Mouse (Mus musculus) spleen, postnatal 4 days (tissue): ENCODE measurements around the gene Tmem100.

Source experiments
- DNase-seq, 2 experiments: peaks; one replicate each; pipeline ENCODE4 v3.0.0; 2022; ENCODE audit warnings: low spot score in 2 of 2

Tmem100 gene

DNA sequence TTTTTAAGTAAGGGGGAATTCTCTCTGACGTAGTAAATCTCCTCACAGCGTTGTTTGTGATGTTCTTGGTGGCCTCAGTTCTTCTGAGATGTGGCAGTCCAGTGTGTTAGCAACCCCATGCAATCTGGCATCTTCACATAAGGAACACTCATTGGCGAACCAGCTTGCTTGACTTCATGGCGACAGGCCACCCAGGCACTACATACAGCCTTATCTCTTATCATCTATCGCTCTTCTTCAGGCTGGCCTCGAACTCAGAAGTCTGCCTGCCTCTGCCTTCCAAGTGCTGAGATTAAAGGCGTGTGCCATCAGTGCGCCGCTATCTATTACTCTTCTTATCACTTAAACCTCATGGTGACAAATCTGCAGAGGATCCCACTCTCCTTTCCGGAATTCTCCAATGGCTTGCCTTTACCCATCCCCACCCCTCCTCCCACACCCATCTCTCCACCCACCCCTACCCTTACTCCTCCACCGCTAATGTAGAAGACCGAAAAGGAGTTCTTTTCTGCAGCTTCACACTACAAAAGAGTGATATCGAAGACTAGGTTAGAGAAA is at the start of gene Tmem100:
Gene Tmem100 (plus strand): TSS at position 508 of the 558 bp plus-strand sequence.
- DNase-seq = no peak

- DNase-seq = peak in 1 of 2 experiments; percentile 2
These were observed 47.2 kb upstream of the Tmem100 start for GRCm38 (mm10) chr11:89982918-89983317.

GRCm38 (mm10) chr11:89984436-89984835 is 45.7 kb upstream of the Tmem100 start:
- no peak for DNase-seq

DNA sequence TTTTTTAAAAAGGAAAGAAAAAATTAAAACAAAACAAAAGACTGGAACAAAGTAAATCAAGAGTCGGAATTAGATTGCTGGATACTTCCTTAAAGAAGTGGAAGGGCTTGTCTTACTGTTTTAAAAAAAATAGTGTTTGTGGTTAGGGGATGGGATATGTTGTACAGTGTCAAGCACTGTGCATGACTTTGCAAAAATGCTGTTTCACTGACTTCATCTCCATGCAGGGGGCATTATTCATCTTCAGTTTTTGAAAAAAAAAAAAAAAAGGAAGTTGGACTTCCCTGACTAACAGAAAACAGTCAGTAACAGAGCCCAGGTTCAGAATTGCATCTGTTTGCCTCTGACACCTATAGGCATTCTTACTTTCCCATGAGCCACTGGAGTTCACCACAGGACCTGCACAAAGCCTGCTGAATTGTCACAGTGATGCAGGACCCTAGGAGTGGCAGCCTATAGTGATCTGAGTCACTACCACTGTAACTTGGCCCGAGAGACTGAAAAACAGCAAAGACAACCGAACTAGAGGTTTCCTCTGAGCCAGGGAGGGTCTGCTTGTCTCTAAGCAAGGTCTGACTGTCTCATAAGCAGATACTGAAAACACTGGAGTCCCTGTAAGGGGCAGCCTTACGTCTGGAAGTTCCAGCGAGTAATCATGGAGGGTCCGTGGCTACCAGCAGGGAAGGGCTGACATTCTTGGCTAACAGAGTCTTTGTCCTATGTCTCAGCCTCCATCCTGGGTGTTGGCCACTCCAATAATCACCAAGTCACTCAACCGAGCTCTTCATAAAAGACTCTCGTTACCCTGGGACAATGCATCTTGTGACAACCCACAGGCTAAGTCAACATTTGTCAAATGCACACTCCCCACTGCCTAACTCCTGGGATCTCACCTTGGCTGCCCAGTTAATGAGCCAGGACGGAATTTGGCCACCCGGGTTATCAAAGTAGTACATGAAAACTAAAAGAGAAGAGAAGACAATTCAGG is 44.7 kb upstream of the Tmem100 start:
- DNase-seq = no peak

DNA sequence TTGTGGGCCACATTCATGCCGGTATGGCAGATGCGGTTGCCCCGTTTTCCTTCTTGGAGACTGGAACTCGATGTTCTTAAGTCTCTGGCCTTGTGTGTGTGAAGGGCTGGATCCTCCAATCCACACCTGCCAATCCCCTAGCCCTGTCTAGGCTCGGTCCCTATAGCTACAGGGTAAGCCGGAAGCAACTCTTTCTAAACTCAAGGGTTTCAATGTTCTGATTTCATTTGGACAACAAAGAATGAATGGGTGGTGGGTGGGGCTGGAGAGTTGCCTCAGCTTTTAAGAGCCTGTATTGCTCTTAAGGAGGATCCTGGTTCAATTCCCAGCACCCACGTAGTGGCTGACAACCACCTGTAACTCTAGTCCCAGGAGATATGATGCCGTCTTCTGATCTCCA is 43.6 kb upstream of the Tmem100 start:
- DNase-seq = no peak

DNA sequence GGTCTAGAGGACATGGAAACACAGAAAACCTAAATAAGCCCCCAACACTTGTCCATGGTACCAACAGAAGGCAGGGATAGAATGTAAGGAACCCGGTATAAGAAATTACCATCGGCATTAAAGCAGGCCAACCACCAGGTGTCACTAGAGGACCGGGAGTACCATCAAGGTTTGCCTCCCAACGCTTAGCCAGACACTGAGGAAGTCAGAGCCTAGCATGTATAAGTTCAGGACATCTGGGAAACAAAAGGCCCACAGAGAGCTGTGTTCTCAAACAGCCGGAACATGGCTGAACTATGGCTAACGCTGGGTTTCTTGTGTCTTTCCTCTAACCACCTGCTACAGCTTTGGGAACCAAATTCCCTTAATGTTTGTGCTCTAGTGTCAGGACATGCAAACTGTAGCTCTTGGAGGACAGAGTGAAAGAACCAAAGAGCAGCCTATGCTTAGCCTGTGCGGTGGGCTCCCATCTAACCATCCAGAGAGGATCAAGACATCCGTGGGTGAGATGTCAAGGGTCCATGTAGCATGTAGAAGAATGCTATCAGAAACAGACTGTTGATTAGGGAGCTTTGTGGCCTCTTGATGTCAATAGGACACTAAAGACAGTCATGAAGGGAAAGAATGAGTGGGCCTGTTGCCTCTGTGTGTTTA is 41.1 kb upstream of the Tmem100 start:
- DNase-seq = peak; percentile 44 to 82

- no peak for DNase-seq
These were observed 38.5 kb upstream of the Tmem100 start for GRCm38 (mm10) chr11:89991661-89992060.

DNA sequence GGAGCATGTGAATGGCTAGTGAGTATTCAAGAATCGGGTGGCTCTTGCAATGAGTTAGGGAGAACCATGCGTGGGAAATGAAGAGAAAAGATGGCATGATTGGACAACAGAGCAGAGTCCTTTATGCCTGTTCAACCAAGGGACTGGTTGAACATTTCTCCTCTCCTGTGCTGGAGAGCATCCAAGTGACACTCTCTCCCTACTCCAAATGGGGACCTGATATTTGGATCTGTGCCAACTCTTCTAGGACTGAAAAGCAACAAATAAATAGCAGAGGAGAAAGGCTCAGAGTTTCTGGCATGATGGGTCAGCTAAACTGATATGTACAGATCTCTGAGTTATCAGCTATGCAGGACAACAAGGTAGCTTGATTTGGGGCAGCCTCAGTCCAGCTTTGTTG is 35.4 kb upstream of the Tmem100 start:
- DNase-seq = no peak

GRCm38 (mm10) chr11:89995596-89995995 is 34.6 kb upstream of the Tmem100 start:
- DNase-seq = no peak

GRCm38 (mm10) chr11:89996406-89996805 is 33.7 kb upstream of the Tmem100 start:
- no peak for DNase-seq

DNA sequence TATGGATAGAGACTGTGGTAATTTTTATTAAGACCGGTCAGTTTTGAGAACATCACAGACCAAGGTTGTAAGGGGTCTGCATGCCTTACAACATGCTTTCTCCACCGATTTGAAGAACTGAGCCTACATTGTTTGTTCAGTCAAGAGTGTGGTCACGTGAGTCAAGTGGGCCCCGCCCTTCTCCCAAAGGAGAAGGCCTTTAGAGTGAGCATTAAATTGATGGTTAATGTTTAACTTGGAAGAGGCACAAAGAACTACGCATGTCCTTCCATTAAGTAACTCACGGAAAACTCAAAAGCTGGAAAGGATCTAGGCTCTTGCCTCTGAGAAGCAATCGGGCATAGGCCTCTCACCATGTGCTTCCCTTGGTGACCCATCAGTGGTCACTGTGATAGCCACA is 33.3 kb upstream of the Tmem100 start:
- no peak for DNase-seq

- no peak for DNase-seq
These were observed 31.0 kb upstream of the Tmem100 start for GRCm38 (mm10) chr11:89998996-89999770.

- no peak for DNase-seq
These were observed 29.5 kb upstream of the Tmem100 start for GRCm38 (mm10) chr11:90000666-90001065.

DNA sequence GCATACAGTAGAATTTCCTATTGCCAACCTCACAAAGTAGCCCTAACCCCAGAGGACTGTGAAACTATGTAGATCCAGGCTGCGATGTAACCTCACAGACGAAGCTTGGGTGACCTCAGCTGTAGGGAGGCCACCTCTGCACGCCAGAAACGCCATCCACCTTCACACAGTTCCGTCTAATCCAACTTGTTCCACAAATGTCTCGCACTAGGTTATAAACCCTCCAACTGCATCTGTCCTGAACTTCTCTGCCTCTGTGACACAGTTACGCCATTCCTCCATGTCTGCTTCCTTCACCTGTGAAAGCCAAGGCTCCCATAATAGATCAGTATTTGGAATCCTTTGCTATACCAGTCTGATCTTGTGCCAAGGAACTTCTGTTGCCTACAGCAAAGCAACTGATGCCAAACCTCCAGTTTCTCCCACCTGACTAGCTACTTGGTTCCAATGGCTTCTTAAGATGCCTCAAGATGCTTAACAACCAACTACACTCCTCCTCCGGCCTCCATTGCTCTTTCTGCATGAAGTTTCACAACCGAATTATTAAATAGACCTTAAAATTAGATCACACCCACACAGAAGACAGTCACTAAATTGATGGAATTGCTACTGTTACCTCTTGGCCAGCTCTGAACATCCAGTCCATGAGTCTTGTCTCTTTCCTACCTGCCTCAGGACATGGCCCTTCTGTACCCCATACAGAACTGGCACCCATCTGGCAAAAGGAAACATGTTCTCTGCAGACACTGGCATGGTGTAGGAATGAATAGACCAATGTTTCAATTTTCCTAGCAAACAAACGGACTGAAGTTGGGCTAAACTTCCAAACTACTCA is 28.5 kb upstream of the Tmem100 start:
- no peak for DNase-seq

DNA sequence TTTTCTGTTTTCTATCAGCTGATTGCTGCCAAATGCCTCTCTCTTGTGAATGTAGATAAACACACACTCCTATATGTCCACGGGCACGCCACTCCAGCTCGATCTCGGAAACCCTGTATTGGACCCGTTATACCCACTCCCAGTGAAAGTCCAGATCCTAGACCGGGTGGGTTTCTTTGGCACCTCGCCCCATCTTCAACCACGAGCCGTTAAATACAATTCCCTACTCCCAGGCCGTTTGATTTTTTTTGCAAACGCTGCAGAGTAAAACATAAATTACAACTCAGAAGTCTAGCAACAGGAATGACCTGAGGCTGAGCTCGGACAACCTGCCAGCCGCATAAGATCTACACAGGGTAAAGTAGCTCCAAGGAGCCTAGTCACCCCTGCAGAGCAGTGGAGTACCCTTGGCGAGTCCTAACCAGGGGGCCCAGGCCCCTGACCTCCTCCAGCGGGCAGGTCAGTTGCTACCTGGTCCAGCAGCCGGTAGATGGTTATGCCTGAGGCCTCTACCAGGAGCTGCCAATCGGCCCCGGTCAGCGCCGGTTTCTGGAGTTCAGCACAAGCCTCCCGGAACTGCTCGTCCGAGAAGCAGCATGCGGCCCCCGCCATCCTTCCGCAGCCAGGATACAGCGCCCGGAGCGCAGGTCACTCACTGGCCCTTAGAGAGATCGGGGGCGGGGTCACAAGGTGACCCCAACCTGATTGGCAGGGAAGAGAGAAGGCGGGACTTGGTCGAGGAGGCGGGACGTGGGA is 27.7 kb upstream of the Tmem100 start, which contains the start of gene Pctp:
Gene Pctp (minus strand): TSS at position 664 of the 756 bp plus-strand sequence.
- DNase-seq = peak; percentile 83 to 89

DNA sequence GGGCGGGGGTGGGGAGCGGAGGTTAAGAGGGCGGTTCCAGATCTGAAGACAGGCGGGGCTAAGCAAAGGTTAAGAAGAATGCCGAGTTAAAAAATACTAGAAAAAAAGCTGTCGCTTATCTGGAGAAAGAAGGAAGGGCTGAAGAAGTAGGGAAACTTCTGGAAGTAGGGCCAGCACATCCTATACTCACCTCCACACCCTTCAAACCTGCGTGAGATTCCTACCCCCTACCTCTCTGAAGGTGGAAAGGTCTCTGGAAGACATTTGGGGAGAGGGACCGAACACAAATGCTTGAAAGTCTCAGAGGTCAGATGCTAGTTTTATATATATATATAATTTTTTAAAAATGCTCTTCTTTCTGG is 27.2 kb upstream of the Tmem100 start:
- no peak for DNase-seq

GRCm38 (mm10) chr11:90003386-90003785 is 26.8 kb upstream of the Tmem100 start:
- DNase-seq = no peak

DNA sequence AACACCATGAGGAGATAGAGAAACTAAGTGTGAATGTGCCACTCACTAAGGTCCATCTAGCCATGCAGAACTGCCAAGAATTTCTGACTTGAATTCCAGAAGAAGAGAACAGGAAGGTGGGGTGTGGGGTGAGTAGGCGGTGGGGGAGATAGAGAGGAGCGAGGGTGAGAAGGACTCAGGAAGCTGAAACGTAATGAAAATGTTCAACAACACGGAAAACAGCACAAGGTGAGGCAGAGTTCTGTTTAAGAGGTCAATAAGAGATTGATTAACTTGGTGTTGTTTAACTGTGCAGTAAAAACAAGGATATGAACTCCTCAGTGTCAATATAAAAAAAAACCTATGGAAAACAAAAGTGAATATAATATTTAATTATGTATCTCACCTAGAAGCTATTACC is 24.0 kb upstream of the Tmem100 start:
- DNase-seq = no peak

DNA sequence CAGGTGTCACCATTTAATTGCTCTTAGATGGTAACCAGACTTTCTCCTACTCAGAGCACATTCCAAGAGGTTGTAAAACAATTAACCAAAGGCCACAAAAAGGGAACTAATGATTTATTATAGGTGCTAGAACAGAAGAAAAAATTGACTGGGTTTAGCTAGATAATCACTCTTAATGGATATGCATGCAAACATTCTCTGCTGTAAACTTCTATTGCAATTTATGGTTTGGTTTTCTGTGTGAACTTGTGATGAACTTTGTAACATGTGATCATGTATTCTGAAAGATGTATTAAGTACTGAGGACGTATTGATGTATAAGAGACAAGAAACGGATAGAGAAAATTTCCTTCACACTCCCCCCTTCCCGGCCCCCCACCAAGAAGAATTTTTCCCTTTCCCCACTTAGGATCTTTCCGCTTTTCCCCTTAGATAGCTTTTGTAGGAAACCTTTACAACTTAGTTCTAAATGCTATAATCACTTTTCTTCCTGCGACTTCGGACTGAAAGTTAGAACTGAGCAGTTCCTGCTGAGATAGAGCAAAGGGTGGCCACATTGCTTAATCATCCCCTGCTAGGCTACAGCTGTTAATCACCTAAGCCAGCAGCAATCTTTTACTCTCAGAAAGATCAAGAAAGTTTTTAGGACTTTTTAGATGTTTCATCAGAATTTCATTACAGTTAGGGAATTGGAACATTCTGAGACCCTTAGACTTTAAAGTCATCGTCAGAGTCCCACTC is 22.2 kb upstream of the Tmem100 start:
- DNase-seq = no peak
